Mouse (Mus musculus): ENCODE measurements at regions not wholly inside any gene's neighbourhood (a gene's known extent, or its start where the extent isn't known, plus 50 kb on each side); places are given as distances from the start of the nearest gene placed in this dataset.

GRCm38 (mm10) chr16:24092616-24093525 is 104.2 kb upstream of the Bcl6 start:
- no peak for DNase-seq (ENCODE audit: low spot score)
- WGBS, result 72% methylated on average over 5 of the region's 5 CpGs

GRCm38 (mm10) chr16:24092136-24092535 is 103.5 kb upstream of the Bcl6 start:
- H3K4me3 ChIP-seq (ENCODE audit: low read depth, low read length), result no peak overlapping the region
- H3K27me3 ChIP-seq (replicated peaks; ENCODE audit: control insufficient read depth, insufficient read depth, low read length), result no peaks in the 10 kb centered on the region
- H3K4me2 ChIP-seq, result no peak overlapping the region
- no peaks in the 10 kb centered on the region for H3K9me3 ChIP-seq (ENCODE audit: control insufficient read depth, low read length)
- no peak overlapping the region for H3K27ac ChIP-seq (ENCODE audit: low read depth, low read length)
- DNase-seq (ENCODE audit: low spot score), result no peak
- no peak for ATAC-seq (replicated peaks; ENCODE audit: low FRiP score)
- no peaks in the 10 kb centered on the region for H3K36me3 ChIP-seq (ENCODE audit: control insufficient read depth, insufficient read depth, low read length)
- 76% methylated on average over 4 of the region's 4 CpGs for WGBS
- no peak overlapping the region for H3K9ac ChIP-seq (ENCODE audit: low read depth, low read length)
- no peaks in the 10 kb centered on the region for H3K4me1 ChIP-seq (replicated peaks; ENCODE audit: control insufficient read depth, insufficient read depth, low read length)

More at GRCm38 (mm10) chr16:24092616-24093525, 104.2 kb upstream of the Bcl6 start:
- ATAC-seq (replicated peaks; ENCODE audit: low FRiP score), result no peak
- H3K9ac ChIP-seq (ENCODE audit: low read depth, low read length), result no peak overlapping the region
- H3K4me3 ChIP-seq (ENCODE audit: low read depth, low read length), result no peak overlapping the region
- H3K9me3 ChIP-seq (ENCODE audit: control insufficient read depth, low read length), result no peaks in the 10 kb centered on the region
- H3K4me2 ChIP-seq, result no peak overlapping the region
- no peaks in the 10 kb centered on the region for H3K36me3 ChIP-seq (ENCODE audit: control insufficient read depth, insufficient read depth, low read length)
- no peaks in the 10 kb centered on the region for H3K4me1 ChIP-seq (replicated peaks; ENCODE audit: control insufficient read depth, insufficient read depth, low read length)
- no peaks in the 10 kb centered on the region for H3K27me3 ChIP-seq (replicated peaks; ENCODE audit: control insufficient read depth, insufficient read depth, low read length)
- no peak overlapping the region for H3K27ac ChIP-seq (ENCODE audit: low read depth, low read length)

DNA sequence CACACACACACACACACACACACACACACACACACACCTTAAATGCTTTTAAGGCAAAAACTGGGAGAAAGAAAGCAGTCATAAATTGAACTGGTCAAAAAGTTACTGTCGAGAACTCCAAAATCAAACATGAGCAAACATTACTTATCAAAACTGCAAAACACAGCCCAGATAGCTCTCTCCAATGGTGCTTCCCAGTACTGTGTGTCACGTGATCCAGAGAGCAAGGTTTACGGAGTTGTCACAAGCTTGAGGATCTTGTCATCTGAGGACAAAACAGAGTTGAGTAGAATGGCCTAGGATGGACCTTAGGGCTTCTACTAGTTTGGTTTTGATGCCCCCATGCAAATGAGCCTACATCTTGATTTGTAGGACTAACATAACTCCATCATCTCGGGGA is 102.3 kb upstream of the Bcl6 start:
- Histone ChIP-seq H3K27me3 (replicated peaks; ENCODE audit: control insufficient read depth, insufficient read depth, low read length) (no peaks in the 10 kb centered on the region), H3K9ac (ENCODE audit: low read depth, low read length) (no peak overlapping the region), H3K27ac (ENCODE audit: low read depth, low read length) (no peak overlapping the region), H3K4me2 (no peak overlapping the region), H3K4me3 (ENCODE audit: low read depth, low read length) (no peak overlapping the region), H3K9me3 (ENCODE audit: control insufficient read depth, low read length) (no peaks in the 10 kb centered on the region), H3K36me3 (ENCODE audit: control insufficient read depth, insufficient read depth, low read length) (no peaks in the 10 kb centered on the region), H3K4me1 (replicated peaks; ENCODE audit: control insufficient read depth, insufficient read depth, low read length) (no peaks in the 10 kb centered on the region)
- WGBS, result 74% methylated on average over 4 of the region's 4 CpGs
- no peak for ATAC-seq (replicated peaks; ENCODE audit: low FRiP score)
- no peak for DNase-seq (ENCODE audit: low spot score)

- Histone ChIP-seq H3K4me2 (no peak overlapping the region), H3K27ac (ENCODE audit: low read depth, low read length) (no peak overlapping the region), H3K4me3 (ENCODE audit: low read depth, low read length) (no peak overlapping the region), H3K9me3 (ENCODE audit: control insufficient read depth, low read length) (no peaks in the 10 kb centered on the region), H3K27me3 (replicated peaks; ENCODE audit: control insufficient read depth, insufficient read depth, low read length) (no peaks in the 10 kb centered on the region), H3K36me3 (ENCODE audit: control insufficient read depth, insufficient read depth, low read length) (no peaks in the 10 kb centered on the region), H3K4me1 (replicated peaks; ENCODE audit: control insufficient read depth, insufficient read depth, low read length) (no peaks in the 10 kb centered on the region), H3K9ac (ENCODE audit: low read depth, low read length) (no peak overlapping the region)
- DNase-seq (ENCODE audit: low spot score) (peak; percentile 19), ATAC-seq (replicated peaks; ENCODE audit: low FRiP score) (no peak)
- WGBS, result 80% methylated on average over 11 of the region's 11 CpGs
Observed at GRCm38 (mm10) chr16:24089840-24090762, 101.4 kb upstream of the Bcl6 start.

- H3K36me3 ChIP-seq (ENCODE audit: control insufficient read depth, insufficient read depth, low read length), result no peaks in the 10 kb centered on the region
- H3K9ac ChIP-seq (ENCODE audit: low read depth, low read length), result no peak overlapping the region
- H3K9me3 ChIP-seq (ENCODE audit: control insufficient read depth, low read length), result no peaks in the 10 kb centered on the region
- H3K4me3 ChIP-seq (ENCODE audit: low read depth, low read length), result no peak overlapping the region
- no peaks in the 10 kb centered on the region for H3K27me3 ChIP-seq (replicated peaks; ENCODE audit: control insufficient read depth, insufficient read depth, low read length)
- no peak overlapping the region for H3K27ac ChIP-seq (ENCODE audit: low read depth, low read length)
- H3K4me2 ChIP-seq, result no peak overlapping the region
- ATAC-seq (replicated peaks; ENCODE audit: low FRiP score) (no peak), DNase-seq (ENCODE audit: low spot score) (peak; percentile 19)
- 60% methylated on average over 8 of the region's 8 CpGs for WGBS
- H3K4me1 ChIP-seq (replicated peaks; ENCODE audit: control insufficient read depth, insufficient read depth, low read length), result no peaks in the 10 kb centered on the region
Observed at GRCm38 (mm10) chr16:24083966-24084365, 95.3 kb upstream of the Bcl6 start.

DNA sequence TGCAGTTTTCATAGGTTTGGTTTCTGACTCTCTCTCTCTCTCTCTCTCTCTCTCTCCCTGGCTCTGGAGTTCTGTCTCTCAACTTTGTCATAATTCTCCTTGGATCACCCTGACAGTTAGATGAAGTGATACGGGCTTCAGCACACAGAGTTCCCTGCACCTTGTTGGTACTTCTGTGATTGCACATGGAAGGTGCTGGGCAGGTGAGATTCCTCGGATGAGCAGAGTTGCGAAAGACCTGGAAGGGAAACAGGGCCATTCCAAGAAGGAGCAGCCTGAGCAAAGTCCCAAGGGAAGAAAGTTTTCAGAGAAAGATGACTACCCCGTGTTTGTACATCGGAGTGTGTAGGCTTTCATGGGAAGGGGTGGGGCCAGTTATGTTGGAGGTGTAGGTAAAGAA is 91.8 kb upstream of the Bcl6 start:
- H3K36me3 ChIP-seq (ENCODE audit: control insufficient read depth, insufficient read depth, low read length), result no peaks in the 10 kb centered on the region
- H3K4me2 ChIP-seq, result no peak overlapping the region
- H3K4me1 ChIP-seq (replicated peaks; ENCODE audit: control insufficient read depth, insufficient read depth, low read length), result no peaks in the 10 kb centered on the region; the same call in 1 of the 2 replicates
- ATAC-seq (replicated peaks; ENCODE audit: low FRiP score) (no peak), DNase-seq (ENCODE audit: low spot score) (no peak)
- H3K27ac ChIP-seq (ENCODE audit: low read depth, low read length), result no peak overlapping the region
- H3K9me3 ChIP-seq (ENCODE audit: control insufficient read depth, low read length), result no peaks in the 10 kb centered on the region
- H3K27me3 ChIP-seq (replicated peaks; ENCODE audit: control insufficient read depth, insufficient read depth, low read length), result no peaks in the 10 kb centered on the region
- no peak overlapping the region for H3K4me3 ChIP-seq (ENCODE audit: low read depth, low read length)
- H3K9ac ChIP-seq (ENCODE audit: low read depth, low read length), result no peak overlapping the region
- WGBS, result 84% methylated on average over 5 of the region's 5 CpGs

- DNase-seq (ENCODE audit: low spot score), result no peak
- WGBS, result 74% methylated on average over 1 of the region's 1 CpGs
- no peak for ATAC-seq (replicated peaks; ENCODE audit: low FRiP score)
- H3K27ac ChIP-seq (ENCODE audit: low read depth, low read length), result no peak overlapping the region; the same call in 1 of the 2 replicates
- no peaks in the 10 kb centered on the region for H3K27me3 ChIP-seq (replicated peaks; ENCODE audit: control insufficient read depth, insufficient read depth, low read length)
- no peak overlapping the region for H3K4me3 ChIP-seq (ENCODE audit: low read depth, low read length)
- H3K4me1 ChIP-seq (replicated peaks; ENCODE audit: control insufficient read depth, insufficient read depth, low read length), result no peaks in the 10 kb centered on the region; the same call in 1 of the 2 replicates
- no peak overlapping the region for H3K4me2 ChIP-seq
- H3K36me3 ChIP-seq (ENCODE audit: control insufficient read depth, insufficient read depth, low read length), result no peaks in the 10 kb centered on the region
- H3K9me3 ChIP-seq (ENCODE audit: control insufficient read depth, low read length), result no peaks in the 10 kb centered on the region
- no peak overlapping the region for H3K9ac ChIP-seq (ENCODE audit: low read depth, low read length)
Observed at GRCm38 (mm10) chr16:24078622-24079021, 90.0 kb upstream of the Bcl6 start.

- DNase-seq (ENCODE audit: low spot score), result no peak
Observed at GRCm38 (mm10) chr16:24077428-24077827, 88.8 kb upstream of the Bcl6 start.

More at GRCm38 (mm10) chr16:24077428-24077827, 88.8 kb upstream of the Bcl6 start:
- no peak for ATAC-seq (replicated peaks; ENCODE audit: low FRiP score)
- no peaks in the 10 kb centered on the region for H3K9me3 ChIP-seq (ENCODE audit: control insufficient read depth, low read length)
- H3K4me2 ChIP-seq, result no peak overlapping the region
- H3K4me3 ChIP-seq (ENCODE audit: low read depth, low read length), result no peak overlapping the region
- 74% methylated on average over 2 of the region's 2 CpGs for WGBS
- no peaks in the 10 kb centered on the region for H3K27me3 ChIP-seq (replicated peaks; ENCODE audit: control insufficient read depth, insufficient read depth, low read length)
- no peaks in the 10 kb centered on the region; the same call in 1 of the 2 replicates for H3K4me1 ChIP-seq (replicated peaks; ENCODE audit: control insufficient read depth, insufficient read depth, low read length)
- no peaks in the 10 kb centered on the region for H3K36me3 ChIP-seq (ENCODE audit: control insufficient read depth, insufficient read depth, low read length)
- no peak overlapping the region for H3K27ac ChIP-seq (ENCODE audit: low read depth, low read length)
- no peak overlapping the region for H3K9ac ChIP-seq (ENCODE audit: low read depth, low read length)
